Mouse (Mus musculus) neural tube, embryonic 15.5 days (tissue): ENCODE measurements at regions not wholly inside any gene's neighbourhood (a gene's known extent, or its start where the extent isn't known, plus 50 kb on each side); places are given as distances from the start of the nearest gene placed in this dataset.

Source experiments
- ATAC-seq: fragments of 200-750 bp; cut with Nextera tagmentation; 2 replicates; pipeline ENCODE4 v1.8.0; 2017; ENCODE audit warnings: mild to moderate bottlenecking, moderate TSS enrichment, moderate library complexity; ENCODE audit not compliant: low FRiP score
- H3K27ac ChIP-seq: fragments of 300-500 bp; sonication (generic); replicated peaks from 2 replicates; pipeline ENCODE4 v1.5.1; 2015; ENCODE audit warnings: mild to moderate bottlenecking, inconsistent platforms
- H3K27me3 ChIP-seq: fragments of 300-500 bp; sonication (generic); replicated peaks from 2 replicates; pipeline ENCODE4 v1.6.1; 2015; ENCODE audit warnings: inconsistent platforms
- H3K36me3 ChIP-seq: fragments of 300-500 bp; sonication (generic); 2 replicates; pipeline ENCODE4 v1.6.1; 2015; ENCODE audit warnings: inconsistent platforms
- H3K4me1 ChIP-seq: fragments of 300-500 bp; sonication (generic); 2 replicates; pipeline ENCODE4 v1.6.1; 2015; ENCODE audit warnings: inconsistent platforms
- H3K4me2 ChIP-seq: fragments of 300-500 bp; sonication (generic); 2 replicates; pipeline ENCODE4 v1.6.1; 2015; ENCODE audit warnings: inconsistent platforms, mild to moderate bottlenecking, moderate library complexity
- H3K4me3 ChIP-seq: fragments of 300-500 bp; sonication (generic); replicated peaks from 2 replicates; pipeline ENCODE4 v1.5.1; 2015; ENCODE audit warnings: mild to moderate bottlenecking, inconsistent platforms
- H3K9ac ChIP-seq: fragments of 300-500 bp; sonication (generic); replicated peaks from 2 replicates; pipeline ENCODE4 v1.6.1; 2015; ENCODE audit warnings: mild to moderate bottlenecking, inconsistent platforms
- H3K9me3 ChIP-seq: fragments of 300-500 bp; sonication (generic); replicated peaks from 2 replicates; pipeline ENCODE4 v1.6.1; 2016; ENCODE audit warnings: inconsistent platforms
- WGBS: fragments of 180-500 bp; shearing (Covaris S2); methylation state at CpG from one replicate; pipeline ENCODE4 v1.1.7; 2015; ENCODE audit warnings: mixed read lengths; 5-methylcytosine and 5-hydroxymethylcytosine counted together

DNA sequence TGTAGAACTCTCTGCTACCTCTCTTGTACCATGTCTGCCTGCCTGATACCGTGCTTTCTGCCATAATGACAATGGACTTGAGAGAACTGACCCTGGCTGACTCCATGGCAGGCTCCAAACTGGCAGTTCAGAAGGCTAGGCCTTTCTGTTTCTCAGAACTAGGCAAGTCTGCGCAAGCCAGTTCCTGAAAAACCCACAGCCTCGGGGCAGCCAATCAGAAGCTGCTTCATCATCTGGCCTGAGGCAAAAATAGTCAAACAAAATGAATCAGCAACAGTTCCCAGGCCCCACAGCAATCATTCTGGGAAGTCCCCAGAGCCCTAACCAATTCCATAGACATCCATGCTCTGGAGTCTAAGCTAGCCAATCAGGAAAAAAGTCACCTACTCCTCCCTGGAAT is 284.5 kb downstream of the Olfr1505 start:
- Histone ChIP-seq H3K27ac (no peak overlapping the region), H3K4me2 (no peak overlapping the region), H3K36me3 (no peaks in the 10 kb centered on the region), H3K9ac (no peak overlapping the region), H3K27me3 (no peaks in the 10 kb centered on the region), H3K4me1 (no peaks in the 10 kb centered on the region), H3K9me3 (no peaks in the 10 kb centered on the region), H3K4me3 (no peak overlapping the region)
- ATAC-seq, result no peak
- WGBS, result 89% methylated on average over 3 of the region's 3 CpGs

DNA sequence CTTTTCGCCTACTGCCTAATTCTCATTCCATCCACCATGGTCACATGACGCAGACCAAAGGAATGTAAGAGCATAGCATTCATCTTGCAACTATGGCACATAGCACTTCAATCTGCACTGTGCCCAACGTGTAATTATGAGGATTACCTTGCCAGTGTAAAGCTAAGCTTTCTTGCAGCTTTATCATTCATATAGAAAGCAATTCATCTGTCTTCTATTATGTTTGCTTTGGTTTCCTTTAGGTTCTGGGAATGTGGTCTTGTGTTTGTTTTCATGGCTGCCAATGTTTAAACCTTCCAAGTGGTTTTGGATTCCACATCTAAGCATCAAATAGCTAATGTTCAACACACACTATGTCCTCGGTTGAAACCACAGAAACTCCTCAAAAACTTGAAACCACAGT is 307.2 kb downstream of the Olfr1505 start:
- H3K27me3 ChIP-seq, result no peaks in the 10 kb centered on the region
- no peak for ATAC-seq
- H3K4me1 ChIP-seq, result no peaks in the 10 kb centered on the region
- H3K27ac ChIP-seq, result no peak overlapping the region
- 83% methylated on average over 4 of the region's 4 CpGs for WGBS
- no peak overlapping the region for H3K9ac ChIP-seq
- H3K4me3 ChIP-seq, result no peak overlapping the region
- H3K36me3 ChIP-seq, result no peaks in the 10 kb centered on the region
- no peak overlapping the region for H3K4me2 ChIP-seq
- H3K9me3 ChIP-seq, result no peaks in the 10 kb centered on the region

DNA sequence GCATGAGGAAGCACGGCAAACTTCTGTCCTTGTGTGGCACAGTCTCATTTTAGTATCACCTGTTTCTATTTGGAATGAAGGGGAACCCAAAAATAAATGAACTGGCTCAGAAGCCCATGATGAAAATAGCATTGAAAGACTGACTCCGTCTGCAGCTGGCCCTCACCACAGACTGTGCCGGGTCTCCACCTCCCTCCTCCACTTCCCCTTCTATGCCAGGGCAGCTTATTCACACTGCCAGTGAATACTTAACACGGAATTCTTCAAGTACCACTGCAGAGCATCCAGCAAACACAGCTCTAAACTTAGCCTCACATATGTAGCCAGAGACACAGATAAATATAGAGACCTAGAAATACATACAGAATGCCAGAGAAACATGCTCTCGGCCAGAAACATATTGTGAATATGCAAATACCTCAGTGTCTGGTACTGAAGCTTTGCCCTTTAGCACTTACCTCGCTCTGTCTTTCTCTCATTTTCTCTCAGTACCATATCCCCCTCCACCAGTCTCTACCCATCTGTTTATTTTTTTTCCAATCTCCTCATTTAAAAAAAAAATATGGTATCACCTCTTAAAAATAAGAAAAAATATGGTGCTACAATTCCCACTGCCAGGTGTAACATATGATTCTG is 311.8 kb downstream of the Olfr1505 start:
- Histone ChIP-seq H3K9ac (no peak overlapping the region), H3K9me3 (no peaks in the 10 kb centered on the region), H3K4me2 (no peak overlapping the region), H3K27ac (no peak overlapping the region), H3K27me3 (no peaks in the 10 kb centered on the region), H3K36me3 (no peaks in the 10 kb centered on the region), H3K4me1 (no peaks in the 10 kb centered on the region), H3K4me3 (no peak overlapping the region)
- WGBS, result 64% methylated on average over 6 of the region's 6 CpGs
- no peak for ATAC-seq

DNA sequence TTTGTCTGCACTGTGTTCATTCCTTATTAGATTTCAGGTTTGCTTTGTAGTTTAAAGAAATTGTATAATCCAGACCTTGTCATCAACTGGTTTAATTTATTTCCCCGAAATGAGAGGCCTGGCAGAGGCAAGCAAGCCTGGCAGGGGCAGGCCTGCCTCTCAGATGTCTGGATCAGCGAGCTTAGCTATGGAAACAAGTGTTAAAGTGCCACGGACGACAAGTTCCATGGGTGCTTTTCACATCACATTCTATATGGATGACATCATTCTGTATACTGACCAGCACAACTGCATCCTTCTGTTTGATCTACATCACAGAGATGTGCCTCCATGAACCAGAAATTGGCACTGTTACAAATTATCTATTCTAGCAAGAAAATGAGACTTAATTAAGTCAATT is 312.5 kb downstream of the Olfr1505 start:
- no peak for ATAC-seq
- Histone ChIP-seq H3K4me2 (no peak overlapping the region), H3K27me3 (no peaks in the 10 kb centered on the region), H3K4me1 (no peaks in the 10 kb centered on the region), H3K27ac (no peak overlapping the region), H3K9ac (no peak overlapping the region), H3K9me3 (no peaks in the 10 kb centered on the region), H3K4me3 (no peak overlapping the region), H3K36me3 (no peaks in the 10 kb centered on the region)
- 66% methylated on average over 4 of the region's 4 CpGs for WGBS

DNA sequence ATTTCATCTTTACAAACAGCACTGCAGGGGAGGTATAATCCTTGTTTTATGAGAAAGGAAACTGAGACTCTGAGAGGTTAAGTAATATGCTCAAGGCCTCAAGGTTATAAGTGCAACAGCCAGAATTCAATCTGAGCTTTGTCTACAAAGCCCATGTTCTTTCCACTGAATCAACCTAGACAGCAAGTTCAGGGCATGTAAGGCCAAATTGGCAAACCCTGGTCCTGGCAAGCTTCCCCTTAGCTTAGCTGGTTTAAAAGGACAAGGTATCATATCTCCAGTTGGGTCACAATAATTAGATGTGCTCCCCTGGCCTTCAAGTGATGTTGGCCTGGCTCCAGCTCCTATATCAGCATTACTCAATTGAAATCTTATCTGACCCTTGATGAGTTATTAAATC is 313.2 kb downstream of the Olfr1505 start:
- no peak for ATAC-seq
- Histone ChIP-seq H3K9me3 (no peaks in the 10 kb centered on the region), H3K36me3 (no peaks in the 10 kb centered on the region), H3K4me1 (no peaks in the 10 kb centered on the region), H3K27ac (no peak overlapping the region), H3K27me3 (no peaks in the 10 kb centered on the region), H3K4me3 (no peak overlapping the region), H3K4me2 (no peak overlapping the region), H3K9ac (no peak overlapping the region)

DNA sequence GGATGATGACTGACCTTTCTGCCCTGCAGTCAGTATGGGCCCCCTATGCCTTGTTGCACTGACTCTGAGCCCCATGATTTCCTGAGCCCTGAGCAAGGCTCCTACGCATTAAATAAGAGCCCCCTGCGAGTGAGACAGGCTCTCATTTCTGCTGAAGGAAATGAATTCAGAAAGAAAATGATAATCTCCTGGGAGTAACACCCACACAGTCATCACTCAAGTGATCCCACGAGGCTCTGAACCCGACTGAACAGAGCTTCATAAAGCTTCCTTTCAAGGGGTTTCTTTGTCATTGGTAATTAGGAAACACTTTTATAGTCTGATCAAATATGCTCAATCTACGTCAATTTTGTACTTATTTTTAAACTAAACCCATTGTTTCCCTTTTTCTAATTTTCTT is 330.2 kb downstream of the Olfr1505 start:
- 45% methylated on average over 5 of the region's 5 CpGs for WGBS
- H3K4me1 ChIP-seq, result peaks cover 33% of the 10 kb centered on the region
- H3K36me3 ChIP-seq, result no peaks in the 10 kb centered on the region
- H3K4me2 ChIP-seq, result no peak overlapping the region
- H3K9me3 ChIP-seq, result no peaks in the 10 kb centered on the region
- H3K9ac ChIP-seq, result no peak overlapping the region
- ATAC-seq, result no peak
- no peaks in the 10 kb centered on the region for H3K27me3 ChIP-seq
- no peak overlapping the region for H3K4me3 ChIP-seq
- no peak overlapping the region for H3K27ac ChIP-seq

DNA sequence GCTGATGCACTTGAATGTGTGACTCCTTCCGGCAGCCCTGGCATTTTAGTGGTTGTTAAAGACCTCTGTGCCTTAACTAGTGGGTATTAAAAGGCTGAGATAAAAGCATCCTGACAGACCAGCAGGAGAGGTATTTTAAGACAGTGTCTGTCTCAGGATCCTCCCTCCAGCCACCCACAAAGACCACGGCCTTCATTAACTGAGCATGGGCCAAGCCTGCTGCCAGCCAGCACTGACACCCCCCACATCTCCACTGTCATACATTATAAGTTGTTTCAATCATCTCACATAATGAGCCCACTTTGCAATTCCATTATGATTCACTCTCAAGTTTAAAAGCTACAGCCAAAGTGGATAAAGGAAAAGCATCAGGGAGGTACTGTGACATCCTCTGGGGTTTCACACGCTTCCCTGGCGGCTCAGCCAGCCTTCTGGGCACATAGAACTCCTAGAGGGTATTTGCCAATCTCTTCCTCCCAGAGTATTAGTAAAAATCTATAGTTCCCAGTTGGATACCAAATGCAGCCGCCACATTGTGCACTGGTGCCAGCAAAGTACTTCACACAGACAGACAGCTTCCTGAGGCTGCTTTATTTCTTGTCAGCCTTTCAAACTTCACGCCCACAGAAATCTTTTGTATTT is 333.8 kb downstream of the Olfr1505 start:
- H3K4me1 ChIP-seq, result peaks cover 13% of the 10 kb centered on the region
- WGBS, result 35% methylated on average over 6 of the region's 6 CpGs
- no peaks in the 10 kb centered on the region for H3K36me3 ChIP-seq
- H3K27me3 ChIP-seq, result no peaks in the 10 kb centered on the region
- H3K9me3 ChIP-seq, result no peaks in the 10 kb centered on the region
- H3K9ac ChIP-seq, result no peak overlapping the region
- ATAC-seq, result no peak; the same call in 1 of the 2 replicates
- H3K27ac ChIP-seq, result no peak overlapping the region
- H3K4me3 ChIP-seq, result no peak overlapping the region
- H3K4me2 ChIP-seq, result no peak overlapping the region

DNA sequence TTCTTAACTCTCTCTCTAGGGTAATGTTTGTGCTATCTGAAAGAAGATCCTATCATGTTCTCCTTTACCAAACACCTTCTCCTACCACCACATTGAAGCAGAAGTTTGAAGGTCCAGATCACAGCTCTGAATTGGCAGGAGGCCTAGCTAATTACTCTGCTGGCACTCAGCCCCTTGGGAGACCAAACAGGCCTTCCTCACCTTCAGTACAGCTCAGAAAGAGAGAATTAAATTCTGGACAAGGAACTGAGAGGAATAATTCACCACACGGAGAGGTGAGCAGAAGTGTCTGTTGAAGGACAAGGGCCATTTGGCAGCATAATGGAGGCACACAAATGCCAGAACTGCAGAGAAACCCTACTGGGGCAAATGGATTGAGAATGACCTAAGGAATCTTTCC is 334.6 kb downstream of the Olfr1505 start:
- WGBS, result 18% methylated on average over 1 of the region's 1 CpGs
- Histone ChIP-seq H3K36me3 (no peaks in the 10 kb centered on the region), H3K27me3 (no peaks in the 10 kb centered on the region), H3K9me3 (no peaks in the 10 kb centered on the region), H3K4me2 (no peak overlapping the region), H3K4me3 (no peak overlapping the region), H3K9ac (no peak overlapping the region), H3K4me1 (peaks cover 13% of the 10 kb centered on the region), H3K27ac (no peak overlapping the region)
- no peak for ATAC-seq

DNA sequence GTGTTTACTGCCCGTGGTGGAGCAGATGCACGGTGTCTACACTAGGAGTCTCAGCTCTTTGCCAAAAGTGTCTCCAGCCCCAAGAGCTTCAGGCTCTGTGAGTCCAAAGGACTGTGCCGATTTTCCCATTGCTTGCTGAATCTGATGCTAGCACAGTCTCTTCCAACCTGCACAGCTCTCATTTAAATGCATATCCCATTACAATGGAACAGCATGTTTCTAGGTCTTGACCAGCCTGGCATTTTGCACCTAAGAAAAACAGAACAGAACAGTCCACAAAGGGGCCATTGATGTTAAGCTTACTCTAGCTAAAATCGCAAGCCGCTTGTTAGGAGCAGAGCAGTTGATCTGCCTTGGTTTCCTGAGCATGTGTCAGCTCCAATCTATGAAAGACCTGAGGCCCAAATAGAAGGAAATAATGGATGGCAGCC is 339.2 kb downstream of the Tle4 start:
- H3K4me2 ChIP-seq, result no peak overlapping the region
- no peaks in the 10 kb centered on the region for H3K36me3 ChIP-seq
- no peak for ATAC-seq
- no peak overlapping the region for H3K4me3 ChIP-seq
- no peaks in the 10 kb centered on the region for H3K27me3 ChIP-seq
- H3K9me3 ChIP-seq, result no peaks in the 10 kb centered on the region
- 30% methylated on average over 5 of the region's 5 CpGs for WGBS
- no peak overlapping the region for H3K27ac ChIP-seq
- peaks cover 10% of the 10 kb centered on the region for H3K4me1 ChIP-seq
- no peak overlapping the region for H3K9ac ChIP-seq

DNA sequence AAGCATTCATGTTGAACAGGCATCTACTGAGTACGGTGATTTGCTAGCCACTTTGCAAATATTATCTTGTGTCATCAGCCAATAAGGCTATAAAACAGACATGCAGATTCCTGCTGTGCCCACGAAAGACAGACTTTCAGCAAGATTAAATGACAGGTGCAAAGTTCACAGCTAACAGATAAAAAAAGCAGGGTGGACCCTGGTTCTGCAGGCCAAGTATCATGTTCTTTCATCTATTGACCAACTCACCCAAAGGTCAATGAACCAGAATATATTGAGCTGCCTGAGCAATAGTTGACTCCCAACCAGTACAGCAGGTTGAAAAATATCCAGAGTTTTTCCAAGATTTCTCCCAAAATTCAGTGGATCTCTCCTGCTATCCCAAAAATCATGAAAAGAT is 338.6 kb downstream of the Tle4 start:
- Histone ChIP-seq H3K4me2 (no peak overlapping the region), H3K27ac (no peak overlapping the region), H3K9me3 (no peaks in the 10 kb centered on the region), H3K9ac (no peak overlapping the region), H3K4me1 (peaks cover 10% of the 10 kb centered on the region), H3K27me3 (no peaks in the 10 kb centered on the region), H3K4me3 (no peak overlapping the region), H3K36me3 (no peaks in the 10 kb centered on the region)
- WGBS, result 33% methylated on average over 2 of the region's 2 CpGs
- no peak for ATAC-seq

DNA sequence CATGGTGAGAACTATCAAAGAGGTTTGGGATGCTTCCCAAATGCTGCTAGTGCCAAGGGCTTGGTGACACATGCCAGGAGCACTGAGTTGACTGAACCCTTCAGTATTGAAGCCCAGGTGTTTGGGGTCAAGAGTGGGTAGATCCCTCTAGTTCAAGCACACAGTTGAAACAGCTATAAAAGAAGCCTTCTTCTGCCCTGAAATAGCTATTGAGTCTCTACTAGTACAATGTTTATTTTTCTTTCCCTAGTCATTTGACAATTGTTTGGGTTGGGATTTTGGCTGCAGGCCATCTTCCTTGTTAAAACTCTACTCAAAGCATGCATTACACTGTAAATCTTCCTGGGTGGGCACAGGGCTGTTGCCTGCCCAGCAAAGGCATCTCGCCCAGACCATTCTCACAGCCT is 308.5 kb downstream of the Tle4 start:
- Histone ChIP-seq H3K4me1 (no peaks in the 10 kb centered on the region), H3K4me3 (no peak overlapping the region), H3K27me3 (no peaks in the 10 kb centered on the region), H3K9me3 (no peaks in the 10 kb centered on the region), H3K4me2 (no peak overlapping the region), H3K27ac (no peak overlapping the region), H3K9ac (no peak overlapping the region), H3K36me3 (no peaks in the 10 kb centered on the region)
- ATAC-seq, result no peak
- 58% methylated on average over 1 of the region's 1 CpGs for WGBS

DNA sequence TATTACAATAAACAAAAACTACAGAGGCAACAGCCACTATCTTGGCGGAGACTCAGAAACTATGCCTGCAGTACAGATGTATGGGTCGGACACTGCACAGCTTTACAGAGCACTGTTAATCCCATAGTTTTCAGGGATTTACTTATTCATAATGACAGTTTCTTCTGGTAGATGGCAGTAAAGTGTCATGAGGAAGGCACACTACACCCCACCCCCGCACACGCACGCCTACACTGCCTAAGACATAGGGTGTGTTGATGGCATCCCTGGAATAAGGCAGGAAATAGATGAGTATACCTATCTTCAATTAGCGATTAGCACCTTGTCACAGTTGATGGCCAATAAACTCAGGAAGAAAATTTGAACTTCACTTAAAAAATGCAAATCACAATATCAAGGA is 306.9 kb downstream of the Tle4 start:
- H3K36me3 ChIP-seq, result no peaks in the 10 kb centered on the region
- no peak for ATAC-seq
- no peaks in the 10 kb centered on the region for H3K27me3 ChIP-seq
- 84% methylated on average over 6 of the region's 6 CpGs for WGBS
- no peak overlapping the region for H3K4me2 ChIP-seq
- no peaks in the 10 kb centered on the region for H3K4me1 ChIP-seq
- no peak overlapping the region for H3K27ac ChIP-seq
- no peak overlapping the region for H3K4me3 ChIP-seq
- no peak overlapping the region for H3K9ac ChIP-seq
- no peaks in the 10 kb centered on the region for H3K9me3 ChIP-seq
